Mouse (Mus musculus) forebrain, embryonic 14.5 days (tissue): Measurements from ENCODE around the gene Gm20388. TPM values are rescaled to one million over a fixed set of nuclear protein-coding genes. Genes with fewer than 3 reads are reported as not detected.
A peak's percentile ranks its signal among the peaks of the same experiment; 100 is the strongest.

Experiments
- ATAC-seq: fragments of 200-750 bp; cut with Nextera tagmentation; 2 replicates; pipeline ENCODE4 v1.8.0; 2017; ENCODE audit warnings: mild to moderate bottlenecking, moderate library complexity
- DNase-seq: peaks from one replicate; pipeline ENCODE4 v3.0.0-alpha.2; 2015; ENCODE audit warnings: low spot score
- H3K27ac ChIP-seq: fragments of 300-500 bp; sonication (generic); 2 replicates; pipeline ENCODE4 v1.5.1; 2014; ENCODE audit warnings: low read depth, mild to moderate bottlenecking, control low read depth, low read length, moderate library complexity
- H3K27me3 ChIP-seq: fragments of 300-500 bp; sonication (generic); replicated peaks from 2 replicates; pipeline ENCODE4 v1.6.1; 2014; ENCODE audit warnings: low read length, control low read depth, mixed read lengths; ENCODE audit not compliant: control insufficient read depth, insufficient read depth
- H3K36me3 ChIP-seq: fragments of 300-500 bp; sonication (generic); 2 replicates; pipeline ENCODE4 v1.6.1; 2014; ENCODE audit warnings: low read length, control low read depth; ENCODE audit not compliant: control insufficient read depth, insufficient read depth
- H3K4me1 ChIP-seq: fragments of 300-500 bp; sonication (generic); 2 replicates; pipeline ENCODE4 v1.6.1; 2014; ENCODE audit warnings: antibody characterized with exemption, low read length, control low read depth; ENCODE audit not compliant: control insufficient read depth, insufficient read depth
- H3K4me2 ChIP-seq: fragments of 300-500 bp; sonication (generic); 2 replicates; pipeline ENCODE4 v1.6.1; 2014; ENCODE audit warnings: mild to moderate bottlenecking, control low read depth, low read length
- H3K4me3 ChIP-seq: fragments of 300-500 bp; sonication (generic); 2 replicates; pipeline ENCODE4 v1.5.1; 2014; ENCODE audit warnings: low read depth, low read length, control low read depth
- H3K9ac ChIP-seq: fragments of 300-500 bp; sonication (generic); 2 replicates; pipeline ENCODE4 v1.6.1; 2014; ENCODE audit warnings: mild to moderate bottlenecking, low read length, control low read depth, moderate library complexity
- H3K9me3 ChIP-seq: fragments of 300-500 bp; sonication (generic); replicated peaks from 2 replicates; pipeline ENCODE4 v1.6.1; 2016; ENCODE audit warnings: low read length, control low read depth, mixed read lengths; ENCODE audit not compliant: control insufficient read depth
- WGBS: fragments of 180-500 bp; shearing (Covaris S2); extraction: QIAGEN DNeasy Blood & Tissue Kit; methylation state at CpG from one replicate; pipeline ENCODE4 v1.1.7; 2014; 5-methylcytosine and 5-hydroxymethylcytosine counted together
- polyA plus RNA-seq: library from polyadenylated mRNA; unstranded; fragments of >200 nt; fragmentation: Nextera tagmentation; extraction: Ambion mirVana; gene quantifications from 2 replicates; pipeline ENCODE4 v1.2.1, GENCODE M21; 2014

The Gm20388 gene
- polyA plus RNA-seq, 1 experiment from 2014 or later = 7.4 TPM

DNA sequence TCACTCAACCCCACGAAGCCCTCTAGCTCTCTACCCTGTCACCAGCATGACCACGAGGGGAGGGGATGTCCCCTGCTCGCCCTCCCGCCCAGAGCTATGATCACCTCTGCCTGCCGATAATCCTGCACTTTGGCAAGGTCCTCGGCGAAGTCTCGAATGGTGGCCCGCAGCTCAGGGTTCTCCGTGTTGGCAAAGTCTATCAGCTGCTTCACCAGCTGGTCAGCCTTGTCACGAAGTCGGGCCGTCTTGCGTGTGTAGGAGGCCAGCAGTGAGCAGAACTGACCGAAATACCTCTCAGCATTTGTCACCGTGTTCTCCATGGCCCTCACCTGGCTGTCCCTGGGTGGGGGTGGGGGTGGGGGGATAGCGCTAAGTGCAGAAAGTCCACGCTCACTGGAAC lies 264.0 kb downstream of the Gm20388 start:
- H3K4me3 ChIP-seq = no peak overlapping the region
- WGBS = 65% methylated on average over 18 of the region's 18 CpGs
- ATAC-seq (no peak), DNase-seq (no peak)
- H3K36me3 ChIP-seq = no peaks in the 10 kb centered on the region
- H3K27ac ChIP-seq = no peak overlapping the region
- H3K9ac ChIP-seq = no peak overlapping the region
- peaks cover 23% of the 10 kb centered on the region for H3K4me1 ChIP-seq
- H3K4me2 ChIP-seq = no peak overlapping the region
- no peaks in the 10 kb centered on the region for H3K9me3 ChIP-seq
- no peaks in the 10 kb centered on the region for H3K27me3 ChIP-seq

DNA sequence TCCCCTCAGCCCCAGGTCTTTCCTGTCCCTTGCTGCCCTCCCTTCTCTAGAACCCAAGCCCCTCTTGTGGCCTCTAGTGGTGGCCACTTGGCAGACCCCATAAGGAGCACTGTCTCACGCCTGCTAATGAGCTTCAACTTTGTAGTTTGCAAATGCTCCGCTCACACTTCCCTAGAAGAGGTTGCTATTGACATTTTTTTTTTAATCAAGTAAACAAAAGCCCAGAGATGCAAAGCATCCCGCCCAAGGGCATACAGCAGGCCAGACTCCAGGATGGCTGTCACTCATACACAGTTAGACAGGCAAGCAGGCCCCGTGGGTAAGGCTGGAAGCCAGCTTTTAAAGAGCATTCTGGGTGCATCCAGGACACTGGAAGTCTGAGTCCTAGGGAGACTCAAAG lies 266.0 kb downstream of the Gm20388 start:
- DNase-seq = peak; percentile 60
- Histone ChIP-seq H3K4me1 (peaks cover 27% of the 10 kb centered on the region), H3K4me2 (peak overlapping the region; percentile 49), H3K27me3 (no peaks in the 10 kb centered on the region), H3K36me3 (no peaks in the 10 kb centered on the region), H3K9me3 (no peaks in the 10 kb centered on the region), H3K9ac (peak overlapping the region; percentile 25; the same call in 1 of the 2 replicates), H3K27ac (peak overlapping the region; percentile 81), H3K4me3 (no peak overlapping the region)
- ATAC-seq = peak; percentile 16; the same call in 1 of the 2 replicates
- WGBS = 4% methylated on average over 4 of the region's 4 CpGs

DNA sequence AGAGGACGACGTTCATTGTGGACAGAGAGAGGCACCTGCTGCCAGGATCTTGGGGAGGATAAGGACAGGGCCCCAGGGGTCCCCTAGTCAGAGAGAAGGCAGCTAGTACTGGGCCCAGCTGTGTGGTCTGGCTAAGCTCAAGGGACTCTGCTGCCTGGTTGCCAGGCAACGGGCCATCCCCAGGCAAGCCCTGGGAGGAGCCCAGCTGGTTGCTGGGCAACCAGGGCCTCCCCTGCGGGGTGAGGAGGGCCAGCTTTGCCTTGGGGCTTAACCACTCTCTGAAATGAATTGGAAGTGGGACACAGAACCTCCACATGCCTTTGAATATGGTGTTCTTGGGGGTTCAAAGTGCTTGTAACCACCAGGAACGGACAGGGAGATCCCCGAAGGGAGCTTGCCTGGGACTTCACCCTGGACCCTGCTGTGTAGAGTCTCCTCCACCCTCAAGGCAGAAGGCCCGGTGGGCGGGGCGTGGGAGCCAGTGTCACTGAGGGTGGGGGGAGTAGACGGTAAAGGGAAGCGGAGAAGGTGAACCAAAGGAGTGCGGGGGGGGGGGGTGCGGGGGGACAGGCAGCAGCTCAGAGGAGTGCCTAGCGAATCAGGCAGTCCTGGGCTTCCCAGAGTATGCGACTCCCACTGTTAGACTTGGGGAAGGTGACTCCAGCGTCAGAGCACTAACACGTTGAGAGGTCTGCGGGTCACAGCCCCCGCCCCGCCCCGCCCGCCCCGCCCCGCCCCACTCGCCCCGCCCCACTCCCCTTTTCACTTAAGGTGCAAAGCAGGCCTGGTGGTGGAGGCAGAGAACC lies 266.9 kb downstream of the Gm20388 start, which contains the start of gene Fam92b:
Gene Fam92b, minus strand, starts transcription at position 149 of the 806 bp plus-strand sequence.
- under 1% methylated on average over 18 of the region's 26 CpGs for WGBS
- ATAC-seq = peak; percentile 84
- Histone ChIP-seq H3K27ac (peak within 1 kb of the TSS; percentile 81), H3K36me3 (no peaks in the 10 kb centered on the region), H3K9ac (peak within 1 kb of the TSS; percentile 25; the same call in 1 of the 2 replicates), H3K27me3 (no peaks in the 10 kb centered on the region), H3K9me3 (no peaks in the 10 kb centered on the region), H3K4me1 (peaks cover 27% of the 10 kb centered on the region), H3K4me3 (no peak within 1 kb of the TSS), H3K4me2 (peak within 1 kb of the TSS; percentile 49)
- DNase-seq = peak; percentile 96

DNA sequence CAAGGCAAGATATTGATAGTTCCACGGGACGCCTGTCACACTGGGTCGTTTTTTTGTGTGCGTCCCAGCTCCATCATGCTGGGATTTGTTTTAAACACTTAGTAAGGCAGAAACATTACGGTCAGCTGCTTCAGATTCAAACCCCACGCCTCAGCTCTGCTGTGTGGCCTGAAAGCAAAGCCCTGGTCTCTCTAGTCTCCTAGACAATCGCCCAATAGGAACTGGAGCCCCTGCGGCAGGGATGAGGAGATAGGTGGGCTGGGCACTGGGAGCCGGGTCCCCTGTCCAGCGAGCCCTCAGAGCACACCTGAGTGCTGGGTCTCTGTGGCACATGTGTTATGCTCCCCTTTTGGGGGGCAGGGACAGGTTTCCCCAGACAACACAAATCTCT lies 267.5 kb downstream of the Gm20388 start:
- WGBS = 2% methylated on average over 10 of the region's 10 CpGs
- H3K36me3 ChIP-seq = no peaks in the 10 kb centered on the region
- ATAC-seq (no peak), DNase-seq (no peak)
- H3K9ac ChIP-seq = no peak overlapping the region
- H3K4me3 ChIP-seq = no peak overlapping the region
- H3K9me3 ChIP-seq = no peaks in the 10 kb centered on the region
- peak overlapping the region; percentile 81; the same call in 1 of the 2 replicates for H3K27ac ChIP-seq
- H3K4me1 ChIP-seq = peaks cover 27% of the 10 kb centered on the region
- peak overlapping the region; percentile 49 for H3K4me2 ChIP-seq
- no peaks in the 10 kb centered on the region for H3K27me3 ChIP-seq

DNA sequence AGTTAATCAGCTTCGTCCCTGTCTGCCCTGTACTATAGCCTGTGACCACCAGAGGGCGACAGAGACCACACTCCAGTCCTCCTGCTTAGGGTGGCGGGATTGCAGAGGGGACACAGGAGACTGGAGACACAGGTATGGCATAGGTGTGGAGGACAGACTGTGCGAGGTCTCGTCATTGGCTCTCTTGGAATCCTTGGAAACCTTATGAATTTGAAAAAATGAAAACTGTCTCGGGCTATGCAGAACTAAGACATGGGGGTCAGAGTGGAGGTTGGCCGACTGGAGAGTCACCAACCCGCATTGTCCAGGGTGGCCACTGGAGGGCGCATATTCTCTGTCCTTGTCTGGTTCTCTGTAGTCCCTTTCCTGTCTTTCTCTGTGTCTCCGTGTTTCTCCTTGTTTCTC lies 268.4 kb downstream of the Gm20388 start:
- no peaks in the 10 kb centered on the region for H3K9me3 ChIP-seq
- H3K4me3 ChIP-seq = no peak overlapping the region
- H3K27me3 ChIP-seq = no peaks in the 10 kb centered on the region
- no peak overlapping the region; the same call in 1 of the 2 replicates for H3K9ac ChIP-seq
- DNase-seq (peak; percentile 91), ATAC-seq (peak; percentile 68)
- H3K4me1 ChIP-seq = peaks cover 27% of the 10 kb centered on the region
- H3K36me3 ChIP-seq = no peaks in the 10 kb centered on the region
- WGBS = 0% methylated on average over 10 of the region's 10 CpGs
- peak overlapping the region; percentile 17; the same call in 1 of the 2 replicates for H3K27ac ChIP-seq
- H3K4me2 ChIP-seq = peak overlapping the region; percentile 41

DNA sequence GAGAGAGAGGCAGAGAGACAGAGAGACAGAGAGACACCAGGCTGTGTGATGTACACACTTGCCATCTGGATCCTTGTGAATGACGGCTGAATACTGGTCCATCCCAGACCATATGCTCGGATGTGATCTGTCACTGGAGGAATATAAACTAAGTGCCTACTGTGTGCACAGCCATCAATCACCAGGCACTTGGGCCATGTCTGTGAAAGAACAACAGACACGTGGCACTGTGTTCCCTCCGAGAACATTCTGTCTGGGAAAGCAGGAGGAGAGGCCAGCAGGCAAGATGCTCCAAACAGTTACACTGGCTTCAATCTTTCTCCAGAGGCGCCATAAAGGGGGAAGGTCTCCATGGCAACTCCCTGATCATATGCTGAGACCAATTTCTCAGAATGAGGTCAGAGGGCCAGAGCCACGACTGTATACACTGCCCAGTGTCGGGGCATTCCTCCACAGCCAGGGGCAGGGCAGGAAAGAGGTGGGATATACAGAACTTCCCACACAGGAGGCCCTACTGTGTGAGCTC lies 269.9 kb downstream of the Gm20388 start:
- peaks cover 35% of the 10 kb centered on the region for H3K4me1 ChIP-seq
- ATAC-seq = no peak
- WGBS = 46% methylated on average over 7 of the region's 7 CpGs

DNA sequence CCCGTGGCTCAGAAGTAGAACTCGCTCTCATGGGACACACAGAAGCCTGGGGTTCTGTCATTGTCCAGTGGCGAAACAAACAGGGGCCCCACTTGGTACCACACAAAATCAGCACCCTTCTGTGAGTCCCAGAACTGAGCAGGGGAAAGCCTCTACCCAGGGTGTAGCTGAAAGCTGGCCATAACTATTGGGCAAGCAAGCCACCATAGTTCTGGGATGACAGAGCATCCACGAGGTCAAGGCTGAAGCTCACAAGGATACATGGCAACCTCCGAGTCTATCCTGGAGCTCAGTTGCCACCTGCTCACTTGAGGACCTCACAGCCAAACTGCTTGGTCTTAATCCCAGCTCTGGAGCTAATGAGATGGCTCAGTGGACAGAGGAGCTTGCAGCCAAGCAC lies 270.6 kb downstream of the Gm20388 start:
- no peak overlapping the region for H3K4me3 ChIP-seq
- no peak overlapping the region for H3K4me2 ChIP-seq
- DNase-seq (no peak), ATAC-seq (no peak)
- peaks cover 39% of the 10 kb centered on the region for H3K4me1 ChIP-seq
- WGBS = 83% methylated on average over 5 of the region's 5 CpGs
- no peaks in the 10 kb centered on the region for H3K27me3 ChIP-seq
- H3K36me3 ChIP-seq = no peaks in the 10 kb centered on the region
- H3K9me3 ChIP-seq = no peaks in the 10 kb centered on the region
- H3K27ac ChIP-seq = no peak overlapping the region
- no peak overlapping the region for H3K9ac ChIP-seq

More for the DNA sequence above, 269.9 kb downstream of the Gm20388 start:
- Histone ChIP-seq H3K27me3 (no peaks in the 10 kb centered on the region), H3K4me2 (no peak overlapping the region), H3K27ac (no peak overlapping the region), H3K9ac (no peak overlapping the region), H3K4me3 (no peak overlapping the region), H3K9me3 (no peaks in the 10 kb centered on the region), H3K36me3 (no peaks in the 10 kb centered on the region)
- peak; percentile 50 for DNase-seq

DNA sequence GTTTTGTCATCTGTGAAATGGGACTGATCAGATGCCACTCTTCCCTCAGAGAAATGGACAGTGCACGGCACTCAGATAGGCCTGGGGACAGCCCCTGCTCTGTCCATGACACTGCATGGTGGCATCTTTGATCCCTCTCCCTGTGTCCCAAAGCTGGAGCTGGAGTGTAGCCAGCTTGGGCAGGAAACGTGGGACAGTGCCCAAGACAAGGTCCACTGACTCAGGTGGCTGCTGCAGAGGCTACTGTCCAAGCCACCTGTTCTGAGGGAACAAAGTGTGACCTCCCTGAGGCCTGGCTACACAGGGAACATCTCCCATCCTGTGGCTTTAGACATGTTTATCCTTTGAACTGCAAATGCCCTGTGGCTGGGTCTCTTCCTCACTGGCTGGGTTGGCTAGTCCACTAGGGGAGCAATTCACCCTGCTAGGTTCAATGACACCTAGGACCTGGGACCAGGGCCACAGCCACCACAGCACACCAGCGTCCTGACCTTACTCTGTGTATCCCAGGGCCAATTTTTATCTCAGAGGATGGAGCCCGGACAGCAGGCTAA lies 271.3 kb downstream of the Gm20388 start:
- Histone ChIP-seq H3K36me3 (no peaks in the 10 kb centered on the region), H3K4me3 (no peak overlapping the region), H3K4me1 (peaks cover 36% of the 10 kb centered on the region), H3K9ac (no peak overlapping the region), H3K4me2 (no peak overlapping the region), H3K9me3 (no peaks in the 10 kb centered on the region), H3K27me3 (no peaks in the 10 kb centered on the region), H3K27ac (no peak overlapping the region)
- no peak for ATAC-seq
- no peak for DNase-seq
- 77% methylated on average over 4 of the region's 4 CpGs for WGBS
